Mouse (Mus musculus): Measurements from ENCODE around the gene Olfr1287.

Olfr1287 gene

DNA sequence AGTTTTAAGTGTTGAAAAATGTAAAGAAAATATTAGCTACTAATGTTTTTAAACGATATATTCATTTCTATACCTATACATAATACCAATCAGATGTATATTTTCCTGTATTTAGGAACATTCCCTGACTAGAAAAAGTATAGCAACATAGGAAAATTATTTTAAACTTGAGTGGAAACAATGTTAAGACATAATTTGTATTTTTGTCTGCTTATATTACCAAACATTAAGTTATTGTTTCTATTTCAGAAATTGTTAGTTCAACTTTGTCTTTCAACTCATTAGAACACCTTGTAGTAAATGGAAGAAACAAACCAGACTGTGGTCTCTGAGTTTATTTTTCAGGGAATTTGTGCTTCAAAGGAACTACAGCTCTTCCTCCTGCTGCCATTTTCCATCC is at the start of gene Olfr1287:
Olfr1287 (plus strand) TSS at position 301 of the 400 bp plus-strand sequence.
- DNase-seq: no peak

DNA sequence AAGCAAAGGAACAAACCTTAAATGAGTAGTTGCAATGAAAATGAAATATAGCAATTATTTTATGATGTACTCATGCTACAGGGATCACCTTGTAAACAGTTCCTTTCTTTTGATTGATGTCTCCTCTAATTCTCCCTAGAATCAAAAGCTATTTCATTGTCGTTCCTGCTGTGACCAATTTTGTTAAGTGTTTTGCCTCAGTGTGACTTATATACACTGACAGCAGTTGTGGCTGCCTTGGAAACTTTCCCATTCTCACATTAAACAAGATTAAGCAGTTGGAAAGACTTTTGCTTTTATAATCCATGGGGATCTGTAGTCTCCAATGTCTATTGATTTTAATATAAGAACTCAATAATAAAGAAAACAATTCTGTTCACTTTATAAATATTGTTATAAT is 26.0 kb upstream of the Olfr1287 start, which contains the start of gene Olfr1286:
Olfr1286 (minus strand) TSS at position 185 of the 400 bp plus-strand sequence.
- no peak for DNase-seq

DNA sequence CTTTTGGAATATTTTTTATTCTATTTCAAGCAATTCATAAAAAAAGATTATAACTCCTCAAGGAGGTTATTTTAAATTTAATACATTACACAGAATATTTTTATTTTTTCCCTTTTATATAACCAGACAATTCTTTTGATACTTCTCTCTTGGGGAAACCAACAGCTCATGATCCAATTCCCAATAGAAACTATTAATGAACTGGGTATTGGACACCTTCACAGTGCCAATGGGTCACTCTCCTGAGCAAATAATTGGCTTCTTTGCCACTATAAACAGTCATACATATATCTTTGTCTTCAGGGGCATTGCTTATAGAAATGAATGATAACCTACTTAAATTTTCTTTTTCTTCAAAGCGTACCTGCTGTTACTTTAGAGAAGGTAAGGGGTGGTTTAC is 24.9 kb downstream of the Olfr1287 start, which contains the start of gene Olfr1288:
Olfr1288 (plus strand) TSS at position 301 of the 400 bp plus-strand sequence.
- no peak for DNase-seq

DNA sequence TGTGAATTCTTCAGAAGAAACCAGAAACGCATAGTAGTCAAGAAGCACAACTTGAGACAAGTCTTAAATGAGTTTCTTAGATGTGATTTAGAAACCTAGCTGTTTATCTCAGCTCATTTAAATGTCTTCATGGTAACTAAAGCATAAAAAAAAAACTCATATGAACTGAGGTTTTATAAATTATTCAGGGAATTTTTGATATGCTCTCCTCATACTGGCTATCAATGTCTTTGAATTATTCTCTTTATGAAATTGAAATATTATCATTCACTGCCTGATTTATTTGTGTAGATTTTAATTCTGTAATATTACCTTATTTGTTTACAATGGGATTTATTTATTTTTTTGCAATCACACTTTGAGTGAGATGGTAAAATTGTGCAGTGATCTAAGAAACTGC is 31.6 kb downstream of the Olfr1287 start, which contains the start of gene Olfr1289:
Olfr1289 (plus strand) TSS at position 301 of the 400 bp plus-strand sequence.
- DNase-seq: no peak

DNA sequence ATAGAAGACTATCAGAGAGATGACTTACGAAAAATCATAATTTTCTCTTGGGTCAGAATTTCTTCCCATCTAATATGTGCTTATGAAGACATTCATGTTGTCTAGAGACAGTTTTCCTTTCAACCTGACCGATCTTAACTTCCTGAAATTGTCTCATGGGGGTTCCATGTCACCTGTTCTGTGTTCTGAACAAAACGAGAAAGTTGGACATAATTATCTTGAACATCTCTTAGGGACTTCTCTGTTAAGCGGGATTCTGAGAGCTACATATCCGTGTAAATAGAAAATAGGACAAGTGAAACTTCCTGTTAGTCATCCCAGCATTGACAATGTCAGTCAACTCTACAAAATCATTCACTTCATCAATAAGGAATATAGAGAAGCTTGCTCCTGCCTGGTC is 44.8 kb downstream of the Olfr1287 start, which contains the start of gene Olfr1290:
Olfr1290 (minus strand) TSS at position 101 of the 400 bp plus-strand sequence.
- no peak for DNase-seq

DNA sequence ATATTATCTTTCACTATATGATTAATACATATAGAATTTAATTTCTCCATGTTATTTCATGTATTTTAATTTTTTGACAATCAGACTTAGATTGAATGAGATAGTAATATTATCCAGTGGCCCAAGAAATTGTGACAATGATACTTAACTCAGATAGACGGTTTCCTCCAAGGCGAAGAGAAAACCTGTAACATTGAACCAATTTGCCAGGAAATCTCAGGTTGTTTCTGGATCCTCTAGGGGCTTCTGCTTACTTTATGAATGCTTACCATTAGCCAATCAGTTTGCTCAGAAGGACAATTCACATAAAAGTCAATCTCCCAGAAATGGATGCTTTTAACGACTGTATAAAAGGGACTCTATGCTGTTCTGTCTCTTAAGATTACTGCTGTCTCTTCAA is 47.9 kb downstream of the Olfr1287 start, which contains the start of gene Olfr1291-ps1:
Olfr1291-ps1 (plus strand) TSS at position 301 of the 400 bp plus-strand sequence.
- DNase-seq: no peak

All from liver (tissue).